Mouse (Mus musculus) gastrocnemius, postnatal 4 days (tissue): Measurements from ENCODE around the gene Sdk2. TPM values are rescaled to one million over a fixed set of nuclear protein-coding genes. Genes with fewer than 3 reads are reported as not detected.

Experiments
- DNase-seq, 2 experiments: peaks; one replicate each; pipeline ENCODE4 v3.0.0; 2021 to 2022; ENCODE audit warnings: low spot score in 2 of 2, mixed read lengths in 2 of 2
- total RNA-seq, 2 experiments: library from RNA; stranded (reverse); gene quantifications; 2 replicates each; pipeline ENCODE4 v1.2.3; 2021

The Sdk2 gene
- total RNA-seq, 2 experiments from 2014 or later, result 16.3 to 19.2 TPM

- DNase-seq, result peak in 1 of 2 experiments; percentile 25
These were observed 317.9 kb downstream of the Sdk2 start for GRCm38 (mm10) chr11:113748797-113749521.

- DNase-seq, result no peak
These were observed 319.0 kb downstream of the Sdk2 start for GRCm38 (mm10) chr11:113747725-113748380.

- peak in 1 of 2 experiments; percentile 39 for DNase-seq
These were observed 319.8 kb downstream of the Sdk2 start for GRCm38 (mm10) chr11:113747056-113747455.

GRCm38 (mm10) chr11:113745961-113746360, 320.9 kb downstream of the Sdk2 start:
- DNase-seq, result no peak

- DNase-seq, result no peak
These were observed 323.8 kb downstream of the Sdk2 start for GRCm38 (mm10) chr11:113742998-113743397.

GRCm38 (mm10) chr11:113740100-113740499, 326.7 kb downstream of the Sdk2 start:
- no peak for DNase-seq

GRCm38 (mm10) chr11:113739213-113739612, 327.6 kb downstream of the Sdk2 start:
- DNase-seq, result no peak

GRCm38 (mm10) chr11:113737912-113738311, 328.9 kb downstream of the Sdk2 start:
- no peak for DNase-seq

GRCm38 (mm10) chr11:113737553-113737854, 329.3 kb downstream of the Sdk2 start:
- DNase-seq, result no peak

GRCm38 (mm10) chr11:113736848-113737552, 329.8 kb downstream of the Sdk2 start:
- no peak for DNase-seq

GRCm38 (mm10) chr11:113735151-113735550, 331.7 kb downstream of the Sdk2 start:
- DNase-seq, result no peak

GRCm38 (mm10) chr11:113733631-113734364, 333.0 kb downstream of the Sdk2 start:
- peak in 1 of 2 experiments; percentile 42 for DNase-seq

GRCm38 (mm10) chr11:113731945-113732612, 334.8 kb downstream of the Sdk2 start:
- DNase-seq, result no peak

- no peak for DNase-seq
These were observed 336.0 kb downstream of the Sdk2 start for GRCm38 (mm10) chr11:113730879-113731278.

- no peak for DNase-seq
These were observed 336.9 kb downstream of the Sdk2 start for GRCm38 (mm10) chr11:113729917-113730316.

GRCm38 (mm10) chr11:113729239-113729638, 337.6 kb downstream of the Sdk2 start:
- no peak for DNase-seq

- DNase-seq, result no peak
These were observed 338.9 kb downstream of the Sdk2 start for GRCm38 (mm10) chr11:113727992-113728391.

GRCm38 (mm10) chr11:113726994-113727888, 339.6 kb downstream of the Sdk2 start:
- DNase-seq, result peak in 1 of 2 experiments; percentile 49
